Mouse (Mus musculus) regulatory T cell (primary cell): Measurements from ENCODE around the gene Mphosph9.
"Not testable (repeated sequence)": the region's sequence is repeated elsewhere in the genome, so short reads cannot be mapped to it uniquely, and the experiment has no call there.

ENCODE experiments used
- in situ Hi-C: fragments of 300-600 bp; cut with MboI, MseI; formaldehyde crosslinking; loops from one replicate; pipeline ENCODE4 v1.15.1; 2025; ENCODE audit warnings: high pct_unique_total_duplicates

Mphosph9 gene

GRCm38 (mm10) chr5:124342897-124343296, 15.1 kb upstream of the Mphosph9 start:
- in situ Hi-C loops = no loop called here

- in situ Hi-C loops = not testable (repeated sequence)
These were observed 14.1 kb upstream of the Mphosph9 start for GRCm38 (mm10) chr5:124341753-124342339.

- in situ Hi-C loops = no loop called here
These were observed 11.0 kb upstream of the Mphosph9 start for GRCm38 (mm10) chr5:124338791-124339190.

- in situ Hi-C loops = no loop called here
These were observed 10.1 kb upstream of the Mphosph9 start for GRCm38 (mm10) chr5:124337909-124338308.

- in situ Hi-C loops = no loop called here
These were observed 9.3 kb upstream of the Mphosph9 start for GRCm38 (mm10) chr5:124337103-124337502.

- in situ Hi-C loops = no loop called here
These were observed 6.6 kb upstream of the Mphosph9 start for GRCm38 (mm10) chr5:124334392-124334791.

GRCm38 (mm10) chr5:124330086-124330485, 2.3 kb upstream of the Mphosph9 start:
- in situ Hi-C loops = no loop called here

- in situ Hi-C loops = no loop called here
These were observed 943 bp downstream of the Mphosph9 start for GRCm38 (mm10) chr5:124326829-124327228.

GRCm38 (mm10) chr5:124317648-124318047, 10.1 kb downstream of the Mphosph9 start:
- in situ Hi-C loops = no loop called here

GRCm38 (mm10) chr5:124315941-124316340, 11.8 kb downstream of the Mphosph9 start:
- in situ Hi-C loops = no loop called here

- in situ Hi-C loops = no loop called here
These were observed 12.3 kb downstream of the Mphosph9 start for GRCm38 (mm10) chr5:124315498-124315897.

- in situ Hi-C loops = no loop called here
These were observed 17.7 kb downstream of the Mphosph9 start for GRCm38 (mm10) chr5:124310091-124310490.

- in situ Hi-C loops = no loop called here
These were observed 18.6 kb downstream of the Mphosph9 start for GRCm38 (mm10) chr5:124309155-124309554.

GRCm38 (mm10) chr5:124302853-124303252, 24.9 kb downstream of the Mphosph9 start:
- in situ Hi-C loops = loop anchor here (5.0 kb wide), 1 partner anchor 46 kb away; no protein-coding TSS in a partner anchor

- in situ Hi-C loops = loop anchor here (5.0 kb wide), 1 partner anchor 43 kb away; no protein-coding TSS in a partner anchor
These were observed 27.6 kb downstream of the Mphosph9 start for GRCm38 (mm10) chr5:124300132-124300531.

- in situ Hi-C loops = loop anchor here (5.0 to 10.0 kb wide), 2 partner anchors 132 to 915 kb away; no protein-coding TSS in a partner anchor
These were observed 28.5 kb downstream of the Mphosph9 start for GRCm38 (mm10) chr5:124299307-124299706.

- in situ Hi-C loops = loop anchor here (5.0 to 10.0 kb wide), 2 partner anchors 129 to 918 kb away; no protein-coding TSS in a partner anchor
These were observed 31.3 kb downstream of the Mphosph9 start for GRCm38 (mm10) chr5:124296475-124296874.

- in situ Hi-C loops = loop anchor here (10.0 kb wide), 1 partner anchor 921 kb away; no protein-coding TSS in a partner anchor
These were observed 33.8 kb downstream of the Mphosph9 start for GRCm38 (mm10) chr5:124293967-124294366.

- in situ Hi-C loops = loop anchor here (10.0 kb wide), 1 partner anchor 925 kb away; no protein-coding TSS in a partner anchor
These were observed 37.6 kb downstream of the Mphosph9 start for GRCm38 (mm10) chr5:124290216-124290615.

GRCm38 (mm10) chr5:124287616-124288247, 40.0 kb downstream of the Mphosph9 start:
- in situ Hi-C loops = no loop called here

- in situ Hi-C loops = no loop called here
These were observed 43.4 kb downstream of the Mphosph9 start for GRCm38 (mm10) chr5:124284330-124284729.

GRCm38 (mm10) chr5:124282854-124283253, 44.9 kb downstream of the Mphosph9 start:
- in situ Hi-C loops = no loop called here

GRCm38 (mm10) chr5:124270226-124270625, 57.5 kb downstream of the Mphosph9 start:
- in situ Hi-C loops = no loop called here
